Mouse (Mus musculus) embryonic stem cell, embryonic (primary cell): ENCODE measurements around the gene Mindy2.

Source experiments
- CTCF ChIA-PET, 4 experiments: fragments of 300-600 bp in 2 of 4; fragments of 350-600 bp in 2 of 4; sonication (Branson Sonifier 250); formaldehyde crosslinking; loops; one replicate each; lab custom pipeline; 2022; ENCODE audit warnings: inconsistent platforms in 2 of 4; lab: Charles Lee
- POLR2A ChIA-PET, 4 experiments: fragments of 300-600 bp in 2 of 4; fragments of 350-600 bp in 2 of 4; sonication (Branson Sonifier 250); formaldehyde crosslinking; loops; one replicate each; lab custom pipeline; 2022; ENCODE audit warnings: antibody characterized with exemption in 4 of 4, inconsistent platforms in 1 of 4; lab: Charles Lee

The Mindy2 gene

DNA sequence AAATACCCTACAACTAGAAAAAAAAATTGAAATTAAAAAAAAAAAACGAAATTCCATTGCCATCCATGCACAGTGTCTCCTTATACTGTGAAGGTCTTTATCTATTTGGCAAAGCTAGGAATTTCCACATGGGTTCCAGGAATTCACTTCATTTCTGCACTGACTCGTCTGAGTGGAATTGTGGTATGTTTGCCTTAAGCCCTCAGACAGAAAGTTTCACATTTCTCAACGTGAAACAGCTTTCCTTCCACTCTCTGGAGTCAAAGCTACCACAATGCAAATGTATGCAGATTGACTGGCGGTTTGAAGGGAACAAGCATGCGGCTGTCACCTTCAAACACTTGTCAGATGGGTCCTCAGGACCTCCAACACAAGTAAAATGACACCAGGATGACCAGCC is 25.3 kb downstream of the Mindy2 start:
- POLR2A ChIA-PET: interaction anchor here in 2 of 4 experiments (0.7 kb wide), 2 partner anchors 13 to 293 kb away, joined by 3 read pairs; no protein-coding TSS in a partner anchor

DNA sequence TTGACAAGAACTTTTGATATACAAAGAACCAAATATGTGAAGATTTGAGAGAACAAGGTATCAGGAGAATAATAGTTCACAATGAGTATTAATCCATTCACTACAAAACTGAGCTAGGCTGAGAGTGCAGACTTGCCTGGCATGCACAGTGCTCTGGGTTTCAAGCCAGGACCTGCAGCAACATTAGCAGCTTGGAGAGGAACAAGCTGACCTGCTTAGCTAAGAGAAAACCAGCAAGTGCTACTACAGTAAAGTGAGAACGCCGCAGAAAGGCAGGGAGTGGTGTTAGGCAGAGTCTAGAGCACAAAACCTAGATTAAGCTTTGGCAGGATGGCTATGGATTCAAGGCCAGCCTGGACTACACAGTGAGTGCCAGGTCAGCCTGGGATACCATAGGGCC is 27.3 kb downstream of the Mindy2 start:
- ChIA-PET POLR2A (interaction anchor here in 1 of 4 experiments (0.5 to 1.1 kb wide), 2 partner anchors 60 to 185 kb away, joined by 3 to 4 read pairs; no protein-coding TSS in a partner anchor), CTCF (no interaction called here)

More for the DNA sequence above, 25.3 kb downstream of the Mindy2 start:
- CTCF ChIA-PET: interaction anchor here in 1 of 4 experiments (0.6 kb wide), 1 partner anchor 113 kb away, joined by 3 read pairs; no protein-coding TSS in a partner anchor

DNA sequence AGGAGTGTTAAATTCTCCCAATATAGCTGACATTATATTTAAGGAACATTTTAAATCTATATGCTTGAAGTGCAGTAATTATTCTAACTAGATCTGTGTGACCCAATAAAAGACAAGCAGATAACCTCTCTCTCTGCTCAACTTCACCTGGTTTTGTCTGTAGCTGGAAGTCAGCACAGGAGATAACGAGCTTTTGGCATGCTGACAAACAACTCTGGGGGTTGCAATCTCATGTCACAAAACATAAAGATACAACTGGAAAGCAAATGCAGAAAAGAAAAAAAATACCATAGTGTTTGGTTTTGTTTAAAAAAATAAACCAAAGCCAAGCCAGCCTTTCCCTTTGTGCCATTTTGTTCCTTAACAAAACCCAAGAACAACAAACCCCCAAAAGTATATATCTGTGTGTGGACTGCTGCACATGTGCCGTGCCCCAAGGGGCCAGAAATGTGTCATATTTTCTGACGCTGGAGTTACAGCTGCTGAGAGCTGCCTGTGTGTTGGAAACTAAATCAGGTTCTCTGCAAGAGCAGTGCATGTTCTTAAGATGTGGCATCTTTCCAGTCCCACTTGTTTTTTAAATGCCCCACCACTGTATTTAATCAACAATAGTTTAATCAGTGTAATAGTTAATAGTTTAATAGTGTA is 45.8 kb downstream of the Mindy2 start:
- POLR2A ChIA-PET: interaction anchor here in 2 of 4 experiments (0.5 to 1.0 kb wide), 2 partner anchors 19 to 313 kb away, joined by 4 read pairs; no protein-coding TSS in a partner anchor
- CTCF ChIA-PET: interaction anchor here in 1 of 4 experiments (0.6 kb wide), 1 partner anchor 516 kb away, joined by 3 read pairs; no protein-coding TSS in a partner anchor

DNA sequence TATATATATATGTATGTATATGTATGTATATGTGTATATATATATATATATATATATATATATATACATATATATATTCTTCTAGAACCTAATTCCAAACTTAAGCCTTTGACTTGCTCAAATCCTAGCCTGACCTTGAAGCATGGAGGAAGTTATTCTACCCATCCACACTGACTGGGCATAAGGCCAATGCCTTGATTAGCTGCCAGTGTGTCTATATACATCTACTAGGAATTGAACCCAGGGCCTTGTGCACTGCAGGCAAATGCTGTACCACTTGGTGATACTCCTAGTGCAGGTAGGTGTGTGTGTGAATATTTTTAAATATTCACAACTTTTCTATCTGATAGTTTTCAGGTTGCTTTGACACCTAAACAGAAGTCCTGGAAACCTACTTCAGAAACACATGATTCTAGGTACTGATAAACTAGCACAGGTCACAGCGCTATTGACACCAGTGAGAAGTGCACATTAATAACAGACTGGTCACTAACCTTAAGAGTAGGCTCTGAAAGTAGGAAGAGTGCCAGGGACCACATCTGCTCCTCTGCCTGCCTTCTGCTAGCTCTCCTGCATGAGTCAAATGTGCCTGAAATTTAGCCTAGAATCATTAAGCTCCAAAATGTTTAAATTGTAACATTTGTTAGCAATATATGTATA is 54.7 kb downstream of the Mindy2 start:
- CTCF ChIA-PET: interaction anchor here in 1 of 4 experiments (0.5 kb wide), 1 partner anchor 194 kb away, joined by 6 read pairs; no protein-coding TSS in a partner anchor
- POLR2A ChIA-PET: interaction anchor here in 1 of 4 experiments (0.6 to 1.6 kb wide), 4 partner anchors 18 to 129 kb away, joined by 3 to 4 read pairs (median 4); no protein-coding TSS in a partner anchor

- POLR2A ChIA-PET: interaction anchor here in 1 of 4 experiments (0.7 to 2.8 kb wide), 4 partner anchors 8 to 29 kb away, joined by 3 to 15 read pairs (median 4); no protein-coding TSS in a partner anchor
- CTCF ChIA-PET: no interaction called here
These were observed 58.7 kb downstream of the Mindy2 start for GRCm38 (mm10) chr9:70598271-70598670.

DNA sequence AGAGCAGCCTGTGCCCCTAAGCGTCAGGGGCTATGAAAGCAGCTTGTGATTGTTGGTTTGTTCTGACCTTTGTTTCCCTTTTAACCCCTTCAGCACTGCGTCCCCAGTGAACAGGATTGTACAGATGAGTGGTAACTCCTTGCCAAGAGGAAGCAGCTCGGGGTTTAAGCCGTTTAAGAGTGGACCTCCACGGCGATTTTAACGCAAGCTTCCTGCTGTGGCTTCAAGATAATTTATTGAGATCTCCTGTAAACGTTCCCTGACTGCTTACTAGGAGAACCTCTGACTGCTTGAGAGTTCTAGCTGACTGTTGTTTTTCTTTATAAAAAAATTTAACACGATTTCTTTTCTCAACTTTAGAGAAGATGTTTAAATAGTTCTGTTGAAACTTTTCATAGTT is 65.5 kb downstream of the Mindy2 start:
- CTCF ChIA-PET: no interaction called here
- POLR2A ChIA-PET: interaction anchor here in 1 of 4 experiments (0.6 to 3.3 kb wide), 4 partner anchors 8 to 170 kb away, joined by 3 to 15 read pairs (median 4); partner anchors contain the start of gene Ccnb2

- ChIA-PET CTCF (no interaction called here), POLR2A (interaction anchor here in 1 of 4 experiments (3.3 kb wide), 1 partner anchor 9 kb away, joined by 15 read pairs; no protein-coding TSS in a partner anchor)
These were observed 66.2 kb downstream of the Mindy2 start for GRCm38 (mm10) chr9:70590775-70591174.

- ChIA-PET POLR2A (interaction anchor here in 2 of 4 experiments (0.6 to 1.3 kb wide), 3 partner anchors 19 to 113 kb away, joined by 3 read pairs; no protein-coding TSS in a partner anchor), CTCF (no interaction called here)
These were observed 69.8 kb downstream of the Mindy2 start for GRCm38 (mm10) chr9:70587171-70587570.

DNA sequence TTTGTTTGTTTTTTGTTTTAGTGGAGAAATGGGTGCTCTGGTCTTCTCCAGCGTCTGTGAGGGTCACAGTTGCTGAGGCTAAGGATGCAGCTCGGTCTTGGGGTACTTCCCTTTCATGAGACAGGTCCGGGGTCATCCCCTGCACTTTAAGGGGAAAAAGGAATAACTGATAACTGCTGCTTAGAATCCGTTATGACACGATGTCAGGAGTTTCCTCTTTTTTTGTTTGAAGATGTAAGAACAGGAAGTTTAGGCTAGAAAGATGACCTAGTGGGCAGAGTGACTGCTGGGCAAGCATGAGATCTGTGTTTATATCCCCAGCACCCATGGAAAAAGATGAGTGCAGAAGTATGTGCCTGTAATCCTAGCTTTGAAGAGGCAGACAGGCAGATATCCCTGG is 71.8 kb downstream of the Mindy2 start:
- CTCF ChIA-PET: interaction anchor here in 1 of 4 experiments (0.6 kb wide), 1 partner anchor 340 kb away, joined by 3 read pairs; no protein-coding TSS in a partner anchor
- POLR2A ChIA-PET: interaction anchor here in 3 of 4 experiments (0.6 to 3.0 kb wide), 10 partner anchors 9 to 177 kb away, joined by 3 to 13 read pairs (median 4); no protein-coding TSS in a partner anchor

DNA sequence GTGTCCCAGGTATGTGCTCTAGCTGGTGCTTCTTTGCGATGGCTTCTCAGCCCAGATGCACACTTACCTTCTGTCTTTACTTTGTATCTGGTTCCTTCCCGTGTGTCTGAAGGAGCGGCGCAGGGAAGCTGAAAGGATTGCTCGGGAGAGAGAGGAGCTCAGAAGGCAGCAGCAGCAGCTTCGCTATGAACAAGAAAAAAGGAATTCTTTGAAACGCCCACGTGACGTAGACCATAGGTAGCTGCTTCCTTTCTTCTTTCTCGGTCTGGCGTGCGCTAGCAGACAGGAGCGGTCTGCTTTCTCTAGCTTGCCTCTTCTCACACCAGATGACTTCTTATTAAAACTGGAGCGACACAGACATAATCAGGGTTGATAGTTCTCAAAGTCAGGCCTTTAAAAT is 72.3 kb downstream of the Mindy2 start:
- ChIA-PET CTCF (interaction anchor here in 1 of 4 experiments (0.6 kb wide), 1 partner anchor 340 kb away, joined by 3 read pairs; no protein-coding TSS in a partner anchor), POLR2A (interaction anchor here in 3 of 4 experiments (0.6 to 3.0 kb wide), 16 partner anchors 10 to 176 kb away, joined by 3 to 13 read pairs (median 4); partner anchors contain the start of gene Sltm (in 1 of the 3))

DNA sequence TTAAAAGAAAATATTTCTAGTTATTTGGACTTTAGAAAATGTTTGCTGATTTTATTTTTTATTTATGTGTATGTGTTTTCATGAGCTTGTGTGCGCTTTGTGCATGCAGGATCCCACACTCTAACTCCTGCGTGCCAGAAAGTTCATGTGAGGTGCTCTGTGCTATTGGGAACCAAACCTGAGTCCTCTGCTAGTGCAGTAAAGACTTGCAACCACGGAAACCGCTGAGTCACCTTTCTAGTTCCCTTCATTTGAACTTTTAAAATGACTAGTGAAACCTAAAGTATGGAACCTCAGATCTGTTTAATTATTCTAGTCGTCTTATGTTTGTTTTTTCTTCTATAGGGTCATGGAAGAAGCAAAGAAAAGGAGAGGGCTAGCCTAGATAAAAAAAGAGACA is 76.0 kb downstream of the Mindy2 start:
- ChIA-PET POLR2A (interaction anchor here in 1 of 4 experiments (1.3 to 1.8 kb wide), 2 partner anchors 12 to 38 kb away, joined by 7 read pairs; partner anchors contain the start of gene Sltm), CTCF (interaction anchor here in 1 of 4 experiments (0.7 kb wide), 1 partner anchor 548 kb away, joined by 4 read pairs; no protein-coding TSS in a partner anchor)

- CTCF ChIA-PET: no interaction called here
- POLR2A ChIA-PET: interaction anchor here in 1 of 4 experiments (0.6 to 0.7 kb wide), 2 partner anchors 11 to 200 kb away, joined by 3 read pairs; no protein-coding TSS in a partner anchor
These were observed 78.9 kb downstream of the Mindy2 start for GRCm38 (mm10) chr9:70578123-70578522.

- ChIA-PET CTCF (interaction anchor here in 1 of 4 experiments (0.9 to 1.6 kb wide), 2 partner anchors 15 to 160 kb away, joined by 3 read pairs; no protein-coding TSS in a partner anchor), POLR2A (interaction anchor here in 2 of 4 experiments (1.0 to 24.3 kb wide), 11 partner anchors 11 to 150 kb away, joined by 3 to 296 read pairs (median 5); partner anchors contain the start of genes Ccnb2 (in 1 of the 2) and Sltm (in 1 of the 2))
These were observed 86.6 kb downstream of the Mindy2 start for GRCm38 (mm10) chr9:70570351-70570750.

DNA sequence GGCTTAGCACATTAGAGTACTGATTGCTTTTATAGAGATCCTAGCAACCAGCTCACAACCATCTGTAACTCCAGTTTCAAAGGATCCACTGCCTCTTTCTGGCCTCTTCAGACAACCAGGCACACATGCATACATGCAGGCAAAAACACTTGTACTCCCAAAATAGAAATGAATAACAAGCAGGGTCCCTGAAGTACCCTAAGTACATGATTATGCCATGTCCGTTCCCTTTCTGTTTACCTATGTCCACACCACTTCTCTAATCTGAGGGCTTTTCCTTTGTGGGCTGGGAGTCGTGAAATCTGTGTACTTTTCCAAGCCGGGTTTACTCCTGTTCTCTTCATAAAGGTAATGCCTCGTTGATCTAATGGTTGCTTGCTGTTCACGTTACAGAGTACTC is 89.3 kb downstream of the Mindy2 start:
- POLR2A ChIA-PET: interaction anchor here in 1 of 4 experiments (0.6 to 24.3 kb wide), 2 partner anchors 17 to 54 kb away, joined by 3 to 296 read pairs; partner anchors contain the start of gene Sltm
- CTCF ChIA-PET: interaction anchor here in 2 of 4 experiments (0.5 to 0.6 kb wide), 2 partner anchors 75 to 949 kb away, joined by 3 to 10 read pairs; no protein-coding TSS in a partner anchor

DNA sequence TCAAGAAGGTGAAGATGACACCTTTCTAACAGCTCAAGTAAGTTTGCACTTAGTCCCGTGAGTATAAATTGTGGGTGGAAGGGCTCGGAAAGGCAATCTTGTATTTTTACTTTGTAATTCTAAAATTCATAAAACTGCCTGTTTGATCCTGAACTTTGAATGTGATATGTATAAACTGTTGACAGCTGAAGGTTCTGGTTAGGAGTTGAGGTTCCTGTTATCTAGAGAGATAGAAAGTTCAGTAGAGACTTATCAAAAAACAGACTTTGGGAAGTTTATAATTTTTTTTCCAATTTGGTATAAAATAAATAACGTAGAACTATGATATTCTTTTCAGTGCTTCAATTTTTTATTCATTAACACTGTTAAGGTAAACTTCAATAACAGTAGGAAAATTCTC is 94.1 kb downstream of the Mindy2 start:
- ChIA-PET POLR2A (interaction anchor here in 1 of 4 experiments (1.0 to 24.3 kb wide), 2 partner anchors 12 to 29 kb away, joined by 3 to 296 read pairs; partner anchors contain the start of gene Sltm), CTCF (no interaction called here)

DNA sequence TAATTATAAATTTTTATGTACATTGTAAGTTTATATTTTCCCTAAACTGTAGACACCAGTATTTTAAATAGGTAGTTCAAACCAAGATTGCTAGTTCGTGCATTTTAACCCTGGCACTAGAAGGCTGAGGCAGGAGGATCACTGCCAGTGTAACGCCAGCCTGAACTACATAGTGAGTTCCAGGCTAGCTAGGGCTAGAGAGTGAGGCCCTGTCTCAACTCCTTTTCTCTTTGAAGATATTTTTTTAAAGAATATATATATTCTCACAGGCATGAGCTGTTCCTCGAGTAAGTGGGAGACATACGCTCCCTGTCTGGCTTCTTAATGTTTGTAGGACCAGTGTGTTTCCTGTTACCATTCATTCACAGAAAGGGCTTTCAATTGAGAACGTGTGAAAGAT is 100.2 kb downstream of the Mindy2 start:
- POLR2A ChIA-PET: interaction anchor here in 3 of 4 experiments (1.0 to 24.3 kb wide), 5 partner anchors 5 to 15 kb away, joined by 4 to 296 read pairs (median 10); partner anchors contain the start of gene Sltm (in 3 of the 3)
- CTCF ChIA-PET: interaction anchor here in 1 of 4 experiments (0.6 kb wide), 1 partner anchor 211 kb away, joined by 3 read pairs; no protein-coding TSS in a partner anchor

DNA sequence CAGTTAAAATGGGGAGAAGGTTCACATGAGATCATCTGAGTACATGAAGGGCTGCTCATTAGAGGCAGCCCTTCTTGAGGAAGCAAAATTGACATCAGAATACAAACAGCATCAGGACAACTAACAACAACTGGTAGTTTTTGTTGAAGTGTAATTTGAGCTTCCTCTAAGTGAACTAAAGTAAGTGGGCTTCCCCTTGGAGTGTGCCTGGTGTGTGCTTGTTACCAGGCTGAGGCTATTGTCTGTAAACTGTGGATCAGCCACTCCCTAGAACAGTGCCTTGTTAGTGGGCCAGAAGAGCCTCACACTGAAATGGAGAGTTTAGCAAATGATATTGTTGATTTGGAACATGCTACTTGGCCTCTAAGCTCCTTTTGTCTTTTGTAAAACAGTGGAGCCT is 101.5 kb downstream of the Mindy2 start:
- ChIA-PET CTCF (interaction anchor here in 1 of 4 experiments (1.0 kb wide), 1 partner anchor 15 kb away, joined by 3 read pairs; no protein-coding TSS in a partner anchor), POLR2A (interaction anchor here (0.7 to 24.3 kb wide), 9 partner anchors 5 to 240 kb away, joined by 3 to 296 read pairs (median 5); partner anchors contain the start of gene Sltm (in 3 of the 4))
